Mouse (Mus musculus) megakaryocyte progenitor cell, adult 5-6 weeks (primary cell): ENCODE measurements around the gene Abhd2. TPM values are rescaled to one million over a fixed set of nuclear protein-coding genes. Genes with fewer than 3 reads are reported as not detected.

ENCODE experiments used
- ATAC-seq: replicated peaks from 2 replicates; pipeline ENCODE4 v1.8.0; 2016; ENCODE audit warnings: mild to moderate bottlenecking, moderate TSS enrichment, inconsistent platforms; ENCODE audit not compliant: poor library complexity
- total RNA-seq, 2 experiments: library from RNA; stranded (forward) in 1 of 2; stranded (reverse) in 1 of 2; fragments of 157-497, 149-512 nt in 1 of 2; fragments of 200-1000 nt in 1 of 2; gene quantifications; 2 replicates each; pipeline versions ENCODE4 v1.2.3 to v1.2.4; 2015 to 2017

The Abhd2 gene
- total RNA-seq, 2 experiments from 2014 or later, result 28.3 to 60.4 TPM

DNA sequence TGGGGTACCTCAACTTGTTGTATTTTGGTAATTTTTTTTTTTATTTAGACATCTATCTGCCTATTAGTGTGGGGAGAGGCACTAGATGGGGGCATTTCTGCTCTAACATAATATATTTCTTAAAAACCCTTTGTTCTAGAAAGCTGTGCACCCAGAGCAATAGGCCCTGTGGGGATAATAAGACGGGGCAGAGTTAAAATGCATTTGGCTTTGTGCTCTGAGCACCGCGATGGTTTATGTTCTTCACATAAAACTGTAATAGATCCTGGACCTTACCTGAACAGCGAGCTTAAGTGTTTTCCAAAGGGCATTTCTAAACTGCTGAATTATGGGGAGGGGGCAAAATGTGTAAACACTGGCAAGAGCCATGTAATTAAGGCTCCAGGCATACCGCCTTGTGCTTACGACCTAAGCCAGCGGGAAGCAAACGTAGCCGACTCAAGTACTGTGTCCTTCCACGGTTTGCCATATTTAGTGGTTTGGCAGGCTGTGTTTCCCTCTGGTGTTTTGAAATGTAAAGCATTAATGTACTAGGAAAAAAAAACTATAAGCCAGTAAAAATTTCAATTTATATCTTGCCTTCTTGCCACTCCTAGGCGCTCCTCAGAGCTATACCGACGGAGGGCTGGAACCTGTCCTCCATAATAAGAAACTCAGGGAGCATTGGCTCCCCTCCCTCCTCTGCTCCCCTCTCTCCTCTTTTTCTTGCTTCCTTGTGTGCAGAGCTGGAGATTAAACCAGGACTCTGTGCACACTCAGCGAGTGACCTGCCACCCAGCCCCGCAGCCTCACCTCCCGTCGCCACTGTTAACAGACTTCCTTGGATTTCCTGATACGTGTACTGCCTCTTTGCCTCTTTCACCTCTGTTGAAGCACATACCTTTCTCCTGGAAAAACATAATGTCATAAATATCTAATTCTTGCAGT lies 141.7 kb downstream of the Abhd2 start:
- no peak for ATAC-seq

Other genes starting within 250 kb of the Abhd2 start
- gene Acan, start 219.7 kb upstream of the Abhd2 start, total RNA-seq (2015), result not detected in 2 replicates
- not detected in 2 replicates for gene Acan, start 219.7 kb upstream of the Abhd2 start, total RNA-seq (2017)
- gene Hapln3, start 142.2 kb upstream of the Abhd2 start, total RNA-seq (2015), result not detected in 2 replicates
- not detected in 2 replicates for gene Hapln3, start 142.2 kb upstream of the Abhd2 start, total RNA-seq (2017)
- 8.4 and 10.4 TPM in 2 replicates for gene Mfge8, start 124.1 kb upstream of the Abhd2 start, total RNA-seq (2015)
- gene Mfge8, start 124.1 kb upstream of the Abhd2 start, total RNA-seq (2017), result 9.9 and 10.7 TPM in 2 replicates
- not detected in 2 replicates for gene Rlbp1, start 113.8 kb downstream of the Abhd2 start, total RNA-seq (2015)
- not detected in 2 replicates for gene Rlbp1, start 113.8 kb downstream of the Abhd2 start, total RNA-seq (2017)
- gene Fanci, start 118.7 kb downstream of the Abhd2 start, total RNA-seq (2015), result 11.5 and 11.9 TPM in 2 replicates
- gene Fanci, start 118.7 kb downstream of the Abhd2 start, total RNA-seq (2017), result 22.8 and 24.8 TPM in 2 replicates
- gene Polg, start 193.2 kb downstream of the Abhd2 start, total RNA-seq (2015), result 21.2 and 22.5 TPM in 2 replicates
- 41.3 and 52.0 TPM in 2 replicates for gene Polg, start 193.2 kb downstream of the Abhd2 start, total RNA-seq (2017)